Comparison of ENCODE assay signal across 8 mouse cellular contexts in genomic region chr8:110969910-110970770, GRCm38 (mm10). TPM values are rescaled to one million over a fixed set of nuclear protein-coding genes. Genes with fewer than 3 reads are reported as not detected.
DNase-seq lines count a peak whose midpoint lies in the region; ATAC-seq and TF ChIP-seq lines count a peak whose summit lies in the region.

No protein-coding gene starts in this region.

- H3K4me1 ChIP-seq in limb, embryonic 11.5 days (ENCODE audit: control insufficient read depth, insufficient read depth, low read length): no peaks in the 10 kb centered on the region
- peaks cover 10% of the 10 kb centered on the region for H3K4me1 ChIP-seq in midbrain, embryonic 12.5 days

- no peak overlapping the region for H3K27ac ChIP-seq in limb, embryonic 11.5 days (replicated peaks; ENCODE audit: low read depth, low read length)
- peak overlapping the region; percentile 20; the same call in 1 of the 2 replicates for H3K27ac ChIP-seq in midbrain, embryonic 12.5 days (replicated peaks)

- TF ChIP-seq POLR2A in brain, embryonic 14.5 days (IDR thresholded peaks at IDR 0.05; ENCODE audit: borderline replicate concordance, extremely low read depth, insufficient read depth, insufficient read length, poor library complexity, severe bottlenecking): peak; percentile 33; the same call in 1 of the 2 replicates

- WGBS in limb, embryonic 11.5 days: 7% methylated on average over 45 of the region's 45 CpGs
- 6% methylated on average over 45 of the region's 45 CpGs for WGBS in midbrain, embryonic 12.5 days

- H3K36me3 ChIP-seq in limb, embryonic 11.5 days (ENCODE audit: control insufficient read depth, insufficient read depth, low read length): peaks cover 14% of the 10 kb centered on the region
- peaks cover 25% of the 10 kb centered on the region for H3K36me3 ChIP-seq in midbrain, embryonic 12.5 days

- no peaks in the 10 kb centered on the region for H3K9me3 ChIP-seq in limb, embryonic 11.5 days (ENCODE audit: control insufficient read depth, low read length)
- no peaks in the 10 kb centered on the region for H3K9me3 ChIP-seq in midbrain, embryonic 12.5 days

- H3K27me3 ChIP-seq in limb, embryonic 11.5 days (ENCODE audit: control insufficient read depth, insufficient read depth, low read length): no peaks in the 10 kb centered on the region
- no peaks in the 10 kb centered on the region for H3K27me3 ChIP-seq in midbrain, embryonic 12.5 days

- H3K4me2 ChIP-seq in limb, embryonic 11.5 days (ENCODE audit: low read depth, severe bottlenecking): peak overlapping the region; percentile 74
- peak overlapping the region; percentile 64 for H3K4me2 ChIP-seq in midbrain, embryonic 12.5 days (replicated peaks)

- no peak for TF ChIP-seq CTCF in brain, embryonic 14.5 days (IDR thresholded peaks at IDR 0.05; ENCODE audit: borderline replicate concordance, extremely low read depth, insufficient read depth, insufficient read length)

- H3K9ac ChIP-seq in limb, embryonic 11.5 days (ENCODE audit: low read length): peak overlapping the region; percentile 48
- peak overlapping the region; percentile 66 for H3K9ac ChIP-seq in midbrain, embryonic 12.5 days (replicated peaks)

- ATAC-seq in erythroblast, adult 5-6 weeks (replicated peaks; ENCODE audit: low FRiP score, poor library complexity, severe bottlenecking): peak; percentile 88
- peak; percentile 92 for ATAC-seq in limb, embryonic 11.5 days (ENCODE audit: insufficient number of reproducible peaks, low FRiP score, low TSS enrichment, low read depth)
- peak; percentile 97 for ATAC-seq in midbrain, embryonic 12.5 days (ENCODE audit: low FRiP score, low read depth)

- peak overlapping the region; percentile 35 for H3K4me3 ChIP-seq in limb, embryonic 11.5 days (ENCODE audit: low read depth, low read length)
- peak overlapping the region; percentile 51 for H3K4me3 ChIP-seq in midbrain, embryonic 12.5 days

- DNase-seq in brain, embryonic 14.5 days (ENCODE audit: low read depth): peak; percentile 99
- peak; percentile 88 to 95 for DNase-seq in heart, adult 9 months (ENCODE audit: low spot score in 2 of 2)
- DNase-seq in kidney, adult 8-10 months: peak; percentile 88 to 92
- peak; percentile 93 for DNase-seq in limb, embryonic 11.5 days (ENCODE audit: low spot score)
- DNase-seq in right cerebral cortex, postnatal 4 days: peak; percentile 90
- DNase-seq in urinary bladder, postnatal 4 days (ENCODE audit: low spot score in 2 of 2): peak; percentile 85 to 87

RNA-seq across cellular contexts. Expression of gene Ddx19a, which starts 27.5 kb away (rescaled TPM):
- polyA plus RNA-seq in brain, embryonic 14.5 days (2012; rRNA removed): 43.5 and 47.2 TPM in 2 replicates
- 13.1 and 31.6 TPM in 2 replicates for total RNA-seq in erythroblast, adult 5-6 weeks (2015; ENCODE audit: low replicate concordance)
- 9.5 and 13.1 TPM in 2 replicates for total RNA-seq in erythroblast, adult 5-6 weeks (2017; ENCODE audit: low replicate concordance)
- 34.1 and 40.3 TPM in 2 replicates for polyA plus RNA-seq in limb, embryonic 11.5 days (2014; fragmentation: Nextera tagmentation; extraction: Ambion mirVana)
- polyA plus RNA-seq in midbrain, embryonic 12.5 days (2016; fragmentation: Nextera tagmentation; extraction: Ambion mirVana): 17.6 and 18.3 TPM in 2 replicates

RNA-seq across cellular contexts. Expression of gene St3gal2, which starts 50.4 kb away (rescaled TPM):
- 30.1 and 39.7 TPM in 2 replicates for polyA plus RNA-seq in brain, embryonic 14.5 days (2012; rRNA removed)
- total RNA-seq in erythroblast, adult 5-6 weeks (2015; ENCODE audit: low replicate concordance): 60.1 and 66.5 TPM in 2 replicates
- 66.0 and 95.1 TPM in 2 replicates for total RNA-seq in erythroblast, adult 5-6 weeks (2017; ENCODE audit: low replicate concordance)
- 19.5 and 22.3 TPM in 2 replicates for polyA plus RNA-seq in limb, embryonic 11.5 days (2014; fragmentation: Nextera tagmentation; extraction: Ambion mirVana)
- polyA plus RNA-seq in midbrain, embryonic 12.5 days (2016; fragmentation: Nextera tagmentation; extraction: Ambion mirVana): 30.7 and 31.6 TPM in 2 replicates
